Mouse (Mus musculus) hindbrain, embryonic 16.5 days (tissue): Measurements from ENCODE around the gene Mettl11b. TPM values are rescaled to one million over a fixed set of nuclear protein-coding genes. Genes with fewer than 3 reads are reported as not detected.

ENCODE experiments used
- ATAC-seq: fragments of 200-750 bp; cut with Nextera tagmentation; 2 replicates; pipeline ENCODE4 v1.8.0; 2017; ENCODE audit warnings: moderate TSS enrichment, moderate library complexity
- H3K27ac ChIP-seq: fragments of 300-500 bp; sonication (generic); 2 replicates; pipeline ENCODE4 v1.5.1; 2014; ENCODE audit warnings: low read depth, mild to moderate bottlenecking, control low read depth, low read length, moderate library complexity
- H3K27me3 ChIP-seq: fragments of 300-500 bp; sonication (generic); replicated peaks from 2 replicates; pipeline ENCODE4 v1.6.1; 2014; ENCODE audit warnings: low read length; ENCODE audit not compliant: control insufficient read depth, insufficient read depth
- H3K36me3 ChIP-seq: fragments of 300-500 bp; sonication (generic); 2 replicates; pipeline ENCODE4 v1.6.1; 2014; ENCODE audit warnings: mild to moderate bottlenecking, low read length, moderate library complexity, mixed read lengths; ENCODE audit not compliant: control insufficient read depth, insufficient read depth
- H3K4me1 ChIP-seq: fragments of 300-500 bp; sonication (generic); 2 replicates; pipeline ENCODE4 v1.6.1; 2014; ENCODE audit warnings: low read depth, low read length; ENCODE audit not compliant: control insufficient read depth, insufficient read depth
- H3K4me2 ChIP-seq: fragments of 300-500 bp; sonication (generic); 2 replicates; pipeline ENCODE4 v1.6.1; 2014; ENCODE audit warnings: mild to moderate bottlenecking, low read length, control low read depth, moderate library complexity
- H3K4me3 ChIP-seq: fragments of 300-500 bp; sonication (generic); 2 replicates; pipeline ENCODE4 v1.5.1; 2014; ENCODE audit warnings: mild to moderate bottlenecking, low read length, control low read depth, moderate library complexity
- H3K9ac ChIP-seq: fragments of 300-500 bp; sonication (generic); 2 replicates; pipeline ENCODE4 v1.6.1; 2014; ENCODE audit warnings: low read depth, mild to moderate bottlenecking, control low read depth, low read length, moderate library complexity
- H3K9me3 ChIP-seq: fragments of 300-500 bp; sonication (generic); 2 replicates; pipeline ENCODE4 v1.6.1; 2014; ENCODE audit warnings: mild to moderate bottlenecking, low read length, moderate library complexity; ENCODE audit not compliant: control insufficient read depth
- WGBS: fragments of 180-500 bp; shearing (Covaris S2); extraction: QIAGEN DNeasy Blood & Tissue Kit; methylation state at CpG from one replicate; pipeline ENCODE4 v1.1.7; 2014; 5-methylcytosine and 5-hydroxymethylcytosine counted together
- polyA plus RNA-seq: library from polyadenylated mRNA; unstranded; fragments of >200 nt; fragmentation: Nextera tagmentation; extraction: Ambion mirVana; gene quantifications from 2 replicates; pipeline ENCODE4 v1.2.1, GENCODE M21; 2015

Gene Mettl11b
- polyA plus RNA-seq, 1 experiment from 2014 or later: not detected

- 74% methylated on average over 7 of the region's 7 CpGs for WGBS
- no peaks in the 10 kb centered on the region for H3K9me3 ChIP-seq
- ATAC-seq: no peak
These were observed 67.1 kb downstream of the Mettl11b start for GRCm38 (mm10) chr1:163657766-163658534.

GRCm38 (mm10) chr1:163657056-163657455 lies 68.0 kb downstream of the Mettl11b start:
- no peak for ATAC-seq
- H3K9me3 ChIP-seq: no peaks in the 10 kb centered on the region
- H3K27me3 ChIP-seq: no peaks in the 10 kb centered on the region
- WGBS: 62% methylated on average over 2 of the region's 2 CpGs
- no peak overlapping the region for H3K4me3 ChIP-seq
- H3K27ac ChIP-seq: no peak overlapping the region
- no peaks in the 10 kb centered on the region for H3K36me3 ChIP-seq
- no peak overlapping the region for H3K9ac ChIP-seq
- H3K4me2 ChIP-seq: no peak overlapping the region
- H3K4me1 ChIP-seq: no peaks in the 10 kb centered on the region

More at GRCm38 (mm10) chr1:163657766-163658534, 67.1 kb downstream of the Mettl11b start:
- no peak overlapping the region for H3K9ac ChIP-seq
- no peaks in the 10 kb centered on the region for H3K4me1 ChIP-seq
- no peak overlapping the region for H3K27ac ChIP-seq
- no peak overlapping the region for H3K4me2 ChIP-seq
- H3K36me3 ChIP-seq: no peaks in the 10 kb centered on the region
- H3K4me3 ChIP-seq: no peak overlapping the region
- no peaks in the 10 kb centered on the region for H3K27me3 ChIP-seq

- no peak for ATAC-seq
- 96% methylated on average over 5 of the region's 5 CpGs for WGBS
- Histone ChIP-seq H3K27me3 (no peaks in the 10 kb centered on the region), H3K36me3 (no peaks in the 10 kb centered on the region), H3K4me2 (no peak overlapping the region), H3K4me1 (no peaks in the 10 kb centered on the region), H3K9ac (no peak overlapping the region), H3K4me3 (no peak overlapping the region), H3K9me3 (no peaks in the 10 kb centered on the region), H3K27ac (no peak overlapping the region)
These were observed 68.6 kb downstream of the Mettl11b start for GRCm38 (mm10) chr1:163656432-163656831.

Other genes starting within 250 kb of the Mettl11b start
- gene Kifap3, start 54.4 kb upstream of the Mettl11b start, polyA plus RNA-seq: 135 TPM in 2 replicates
- 13.1 and 14.7 TPM in 2 replicates for gene Scyl3, start 203.9 kb upstream of the Mettl11b start, polyA plus RNA-seq